In genomic region chr15:90034356-90034755, GRCm38 (mm10) we compare ENCODE assay signal across 11 mouse cellular contexts.
"Had no signal": no experiment of that assay in that cellular context is flagged by ENCODE, and none has a peak within 500 bp of the region (broad histone marks: within the 10 kb centered on the region; RNA-seq: fewer than 3 reads in every experiment).

No protein-coding gene starts in this region.

- DNase-seq: right cerebral cortex, adult 18-20 months; right cerebral cortex, postnatal 14 days; right cerebral cortex, postnatal 25 days; right cerebral cortex, postnatal 4 days; spleen, adult 18-20 months; thymus, adult 18-20 months; thymus, adult 2 months; thymus, postnatal 14 days; thymus, postnatal 25 days; thymus, postnatal 36 days; thymus, postnatal 4 days had no signal
